Mouse (Mus musculus) hindbrain, embryonic 15.5 days (tissue): Measurements from ENCODE around the gene Olfr6. TPM values are rescaled to one million over a fixed set of nuclear protein-coding genes. Genes with fewer than 3 reads are reported as not detected.

Experiments used
- polyA plus RNA-seq: library from polyadenylated mRNA; unstranded; fragments of >200 nt; fragmentation: Nextera tagmentation; extraction: Ambion mirVana; gene quantifications from 2 replicates; pipeline ENCODE4 v1.2.1, GENCODE M21; 2015

The Olfr6 gene
- polyA plus RNA-seq, 1 experiment from 2014 or later, result not detected

Other genes with a start within 250 kb of the Olfr6 start
- gene Olfr695, start 247.5 kb downstream of the Olfr6 start, polyA plus RNA-seq, result not detected in 2 replicates
- gene Olfr697, start 221.5 kb downstream of the Olfr6 start, polyA plus RNA-seq, result not detected in 2 replicates
- not detected in 2 replicates for gene Olfr698, start 208.5 kb downstream of the Olfr6 start, polyA plus RNA-seq
- not detected in 2 replicates for gene Olfr699, start 170.7 kb downstream of the Olfr6 start, polyA plus RNA-seq
- gene Olfr700, start 155.1 kb downstream of the Olfr6 start, polyA plus RNA-seq, result not detected in 2 replicates
- not detected in 2 replicates for gene Olfr701, start 149.8 kb downstream of the Olfr6 start, polyA plus RNA-seq
- gene Olfr702, start 130.0 kb downstream of the Olfr6 start, polyA plus RNA-seq, result not detected in 2 replicates
- gene Olfr703, start 120.6 kb downstream of the Olfr6 start, polyA plus RNA-seq, result not detected in 2 replicates
- not detected in 2 replicates for gene Olfr704, start 100.8 kb downstream of the Olfr6 start, polyA plus RNA-seq
- not detected in 2 replicates for gene Olfr705, start 87.0 kb downstream of the Olfr6 start, polyA plus RNA-seq
- not detected in 2 replicates for gene Olfr706, start 75.8 kb downstream of the Olfr6 start, polyA plus RNA-seq
- gene Olfr707, start 62.7 kb downstream of the Olfr6 start, polyA plus RNA-seq, result not detected in 2 replicates
- not detected in 2 replicates for gene Olfr1532-ps1, start 55.9 kb downstream of the Olfr6 start, polyA plus RNA-seq
- not detected in 2 replicates for gene Olfr709-ps1, start 31.7 kb downstream of the Olfr6 start, polyA plus RNA-seq
- gene Olfr710, start 15.6 kb downstream of the Olfr6 start, polyA plus RNA-seq, result not detected in 2 replicates
- gene Olfr711, start 11.5 kb upstream of the Olfr6 start, polyA plus RNA-seq, result not detected in 2 replicates
- gene Olfr2, start 42.1 kb upstream of the Olfr6 start, polyA plus RNA-seq, result not detected in 2 replicates
- not detected in 2 replicates for gene Olfr713, start 67.2 kb upstream of the Olfr6 start, polyA plus RNA-seq
- not detected in 2 replicates for gene Olfr714, start 107.0 kb upstream of the Olfr6 start, polyA plus RNA-seq
- gene Olfr17, start 129.3 kb upstream of the Olfr6 start, polyA plus RNA-seq, result not detected in 2 replicates
- gene Olfr715b, start 146.4 kb upstream of the Olfr6 start, polyA plus RNA-seq, result not detected in 2 replicates
- not detected in 2 replicates for gene Olfr715, start 167.1 kb upstream of the Olfr6 start, polyA plus RNA-seq
- not detected in 2 replicates for gene Olfr716, start 174.4 kb upstream of the Olfr6 start, polyA plus RNA-seq
- not detected in 2 replicates for gene Nlrp14, start 203.1 kb upstream of the Olfr6 start, polyA plus RNA-seq
- gene Rbmxl2, start 245.5 kb upstream of the Olfr6 start, polyA plus RNA-seq, result not detected in 2 replicates